Mouse (Mus musculus): Measurements from ENCODE around the gene Bid. TPM values are rescaled to one million over a fixed set of nuclear protein-coding genes. Genes with fewer than 3 reads are reported as not detected.

The Bid gene
- 15.7 and 18.8 TPM in 2 replicates for polyA plus RNA-seq (2012; rRNA removed)

DNA sequence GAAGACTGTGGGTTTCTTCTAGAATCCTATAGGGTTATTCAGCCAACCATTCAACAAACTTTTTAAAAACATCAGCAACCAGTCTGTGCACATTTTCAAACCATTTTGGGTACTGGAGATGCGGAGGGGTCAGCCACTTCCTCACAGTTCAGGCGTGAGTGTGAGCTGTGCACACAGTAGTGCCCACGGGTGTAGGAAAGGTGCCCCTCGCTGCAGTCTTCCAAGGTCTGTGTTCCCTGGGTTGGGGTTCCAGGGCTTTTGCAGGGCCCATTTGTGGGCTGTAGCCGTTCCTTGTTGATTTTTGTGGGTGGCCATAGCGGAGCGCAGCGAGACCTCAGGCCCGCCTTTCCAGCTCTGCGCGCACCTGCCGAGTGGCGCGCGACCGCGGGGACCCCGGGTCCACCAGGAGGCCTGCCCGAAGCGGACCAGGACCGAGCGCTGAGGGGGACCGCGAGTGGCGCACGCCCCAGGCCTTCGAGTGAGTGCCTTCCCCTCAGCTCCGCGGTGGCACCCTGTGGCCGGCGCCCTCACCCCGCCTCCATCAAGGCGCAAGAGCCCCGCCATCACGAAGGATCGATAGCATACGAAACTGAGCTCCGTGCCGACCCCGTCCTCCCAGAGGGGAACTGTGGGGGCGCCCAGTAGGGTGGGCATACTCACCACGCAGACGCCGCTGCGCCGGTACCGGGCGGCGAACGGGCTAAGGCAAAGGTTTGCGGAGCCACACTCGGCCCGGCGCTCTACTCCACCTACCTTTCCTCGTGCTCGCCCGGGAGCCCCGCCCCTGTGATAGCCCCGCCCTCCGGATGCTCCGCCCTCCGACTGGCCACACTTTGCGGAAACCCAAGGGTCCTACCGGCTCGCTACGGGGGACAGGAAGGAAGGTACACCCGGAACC is at the start of gene Bid:
Bid (minus strand) TSS at position 780 of the 898 bp plus-strand sequence.
- DNase-seq (ENCODE audit: low spot score): peak; percentile 79

DNA sequence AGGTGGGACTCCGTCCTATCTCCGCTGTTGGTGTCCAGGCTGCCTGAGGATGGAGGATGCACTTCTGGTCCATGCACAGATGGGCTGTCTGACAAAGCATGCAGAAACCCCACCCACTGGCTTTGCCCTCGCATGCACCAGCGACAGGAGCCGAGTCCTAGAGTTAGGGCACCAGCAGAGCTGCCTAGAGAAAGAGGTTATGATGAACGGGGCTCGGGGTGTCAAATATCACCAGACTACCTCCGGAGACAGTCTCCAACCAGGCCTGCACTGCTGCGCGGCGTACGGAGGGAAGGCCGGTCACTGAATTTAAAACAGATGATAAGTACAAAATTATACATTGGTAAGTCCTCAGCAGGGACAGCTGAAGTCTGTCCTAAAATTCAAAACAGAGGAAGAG is 49.2 kb upstream of the Bid start:
- DNase-seq (ENCODE audit: low spot score): no peak

- DNase-seq (ENCODE audit: low spot score): no peak
Observed at GRCm38 (mm10) chr6:120964179-120964578, 47.5 kb upstream of the Bid start.

DNA sequence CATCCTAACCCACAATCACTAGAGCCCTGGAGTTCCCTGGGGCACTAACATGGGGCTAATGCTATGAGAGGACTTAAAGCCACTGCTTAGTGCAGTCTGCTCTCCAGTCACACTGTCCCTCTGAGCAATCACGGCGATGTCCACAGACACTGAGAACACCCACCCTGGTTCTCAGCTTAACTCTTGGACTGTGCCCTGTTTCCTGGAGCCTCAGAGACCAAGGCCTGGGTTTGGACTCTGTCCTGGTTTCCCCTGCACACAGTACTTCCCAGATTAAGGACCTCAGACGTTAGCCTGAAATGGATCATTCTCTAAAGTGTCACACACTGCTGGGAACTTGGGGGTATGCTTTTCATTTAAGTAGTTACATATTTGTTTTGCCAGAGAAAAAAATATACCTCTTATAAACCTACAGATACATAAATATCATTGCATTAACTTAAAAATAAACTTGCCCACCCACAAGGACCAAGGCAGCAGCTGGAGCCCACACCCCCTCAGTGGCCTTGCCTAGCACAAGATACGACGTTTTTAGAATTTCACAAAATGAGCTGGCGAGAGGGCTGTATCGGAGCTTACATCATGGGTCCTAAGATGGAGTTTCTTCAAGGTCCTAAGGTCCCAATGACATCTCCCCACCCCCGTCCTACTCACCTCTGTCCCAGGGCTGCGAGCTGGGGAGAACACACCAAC is 43.8 kb upstream of the Bid start:
- no peak for DNase-seq (ENCODE audit: low spot score)

DNA sequence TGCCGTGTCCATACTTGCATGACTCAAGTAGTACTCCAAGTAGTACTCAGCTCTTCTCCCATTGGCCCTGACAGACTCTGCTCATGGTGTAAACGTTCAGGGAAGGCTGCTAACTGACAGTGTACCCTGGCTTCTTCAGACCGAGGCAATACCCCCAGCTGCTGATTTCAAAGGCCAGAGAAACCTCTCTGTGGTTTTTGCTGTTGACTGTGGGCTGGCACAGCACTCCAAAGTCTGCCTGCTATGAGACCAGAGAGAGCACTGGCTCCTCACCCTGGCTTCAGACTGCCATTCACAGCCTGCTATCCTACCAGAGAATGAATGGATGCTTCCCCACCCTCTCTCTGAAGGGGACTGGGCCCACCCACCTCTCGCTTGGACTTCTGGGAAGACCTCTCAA is 40.7 kb upstream of the Bid start:
- no peak for DNase-seq (ENCODE audit: low spot score)

- DNase-seq (ENCODE audit: low spot score): no peak
Observed at GRCm38 (mm10) chr6:120956259-120957161, 39.9 kb upstream of the Bid start.

- no peak for DNase-seq (ENCODE audit: low spot score)
Observed at GRCm38 (mm10) chr6:120955215-120955614, 38.6 kb upstream of the Bid start.

- DNase-seq (ENCODE audit: low spot score): no peak
Observed at GRCm38 (mm10) chr6:120954241-120954640, 37.6 kb upstream of the Bid start.

GRCm38 (mm10) chr6:120952475-120952874 is 35.8 kb upstream of the Bid start:
- no peak for DNase-seq (ENCODE audit: low spot score)

GRCm38 (mm10) chr6:120951311-120951710 is 34.7 kb upstream of the Bid start:
- DNase-seq (ENCODE audit: low spot score): no peak

- no peak for DNase-seq (ENCODE audit: low spot score)
Observed at GRCm38 (mm10) chr6:120945510-120945909, 28.9 kb upstream of the Bid start.

GRCm38 (mm10) chr6:120943964-120944363 is 27.3 kb upstream of the Bid start:
- DNase-seq (ENCODE audit: low spot score): no peak

GRCm38 (mm10) chr6:120943551-120943950 is 26.9 kb upstream of the Bid start:
- DNase-seq (ENCODE audit: low spot score): no peak

DNA sequence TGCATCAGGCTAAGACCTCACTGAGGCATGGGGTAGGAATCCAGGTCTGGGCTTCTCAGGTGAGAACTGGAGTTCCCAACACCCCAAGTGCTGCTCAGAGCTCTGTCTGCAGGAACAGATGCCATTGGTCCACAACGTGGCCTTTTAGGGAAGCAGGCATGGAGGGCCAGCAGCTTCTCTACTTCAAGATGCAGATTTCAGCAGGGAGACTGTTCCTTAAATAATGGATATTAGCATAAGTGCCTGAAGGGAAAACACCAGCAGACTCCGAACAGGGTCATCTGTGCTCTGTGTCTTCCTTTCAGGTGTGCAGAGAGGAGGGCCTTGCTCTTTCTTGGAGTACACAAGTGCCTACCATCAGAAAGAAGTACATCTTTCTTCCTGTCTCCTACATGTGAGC is 26.4 kb upstream of the Bid start:
- DNase-seq (ENCODE audit: low spot score): no peak

DNA sequence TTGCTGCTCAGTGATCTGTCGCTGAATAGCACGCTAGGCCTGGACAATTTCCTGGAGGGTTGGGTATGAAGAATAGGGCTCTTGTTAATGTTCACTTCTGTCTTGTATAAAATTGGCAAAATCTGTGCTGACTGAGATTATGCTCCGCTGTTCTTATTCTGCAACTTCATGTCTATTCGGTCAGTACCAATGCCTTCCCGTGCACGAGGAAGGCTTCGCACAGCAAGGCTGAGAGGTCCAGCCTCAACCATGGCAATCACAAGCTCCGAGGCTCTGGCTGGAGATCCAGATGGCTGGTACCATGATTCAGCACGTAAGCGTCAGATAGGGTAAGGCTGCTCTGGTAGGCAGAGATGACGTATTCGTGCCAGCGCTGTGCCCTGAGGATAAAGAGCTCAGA is 24.9 kb upstream of the Bid start:
- DNase-seq (ENCODE audit: low spot score): no peak

DNA sequence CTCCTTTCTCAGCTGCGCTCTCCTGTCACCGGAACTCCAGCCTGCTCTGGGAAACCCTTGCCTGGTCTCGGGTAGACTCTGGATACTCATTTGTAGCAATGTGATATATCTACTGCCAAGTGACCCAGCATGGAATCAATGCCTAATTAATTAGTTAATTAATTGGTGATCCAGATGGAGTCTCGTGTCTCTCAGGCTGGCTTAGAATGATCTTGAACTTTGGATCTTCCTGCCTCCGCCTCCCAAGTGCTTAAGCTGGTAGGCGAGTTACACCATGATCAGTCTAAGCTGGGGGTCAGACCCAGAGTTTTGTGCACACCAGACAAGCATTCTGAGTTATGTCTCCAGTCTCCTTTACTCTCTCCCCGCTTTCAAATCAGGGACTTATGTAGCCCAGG is 24.4 kb upstream of the Bid start:
- DNase-seq (ENCODE audit: low spot score): no peak

GRCm38 (mm10) chr6:120940446-120941083 is 23.9 kb upstream of the Bid start:
- DNase-seq (ENCODE audit: low spot score): no peak

GRCm38 (mm10) chr6:120939783-120940182 is 23.1 kb upstream of the Bid start:
- DNase-seq (ENCODE audit: low spot score): no peak

- no peak for DNase-seq (ENCODE audit: low spot score)
Observed at GRCm38 (mm10) chr6:120938763-120939450, 22.3 kb upstream of the Bid start.

- DNase-seq (ENCODE audit: low spot score): no peak
Observed at GRCm38 (mm10) chr6:120937999-120938608, 21.5 kb upstream of the Bid start.
